Mouse (Mus musculus) liver (tissue): Measurements from ENCODE around the gene Zbtb9.
"Not testable (repeated sequence)": the region's sequence is repeated elsewhere in the genome, so short reads cannot be mapped to it uniquely, and the experiment has no call there.

Source experiments
- DNase-seq: peaks from one replicate; pipeline ENCODE4 v3.0.0-alpha.2; 2020; ENCODE audit warnings: mixed read lengths

Zbtb9 gene

DNA sequence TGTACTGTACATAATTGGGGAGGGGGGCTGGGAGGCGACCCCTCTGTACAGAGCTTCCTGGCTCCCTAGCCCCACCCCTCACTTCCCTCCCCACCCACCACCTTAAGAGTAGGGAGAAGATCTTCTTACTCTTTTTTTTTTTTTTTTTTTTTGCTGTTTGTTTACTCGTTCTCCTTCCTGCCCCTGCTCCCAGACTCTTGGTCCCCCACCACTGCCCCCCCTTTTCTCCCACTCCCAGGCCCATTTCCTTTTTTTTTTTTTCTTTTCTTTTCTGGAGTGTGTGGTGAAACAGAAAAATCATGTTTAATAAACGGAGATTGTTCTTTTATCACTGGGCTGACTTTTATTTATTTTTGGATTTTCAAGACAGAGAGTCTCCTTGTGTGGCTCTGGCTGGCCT lies 860 bp upstream of the Zbtb9 start:
- DNase-seq = no peak

GRCm38 (mm10) chr17:26974547-26974946 lies 1.6 kb downstream of the Zbtb9 start:
- no peak for DNase-seq

DNA sequence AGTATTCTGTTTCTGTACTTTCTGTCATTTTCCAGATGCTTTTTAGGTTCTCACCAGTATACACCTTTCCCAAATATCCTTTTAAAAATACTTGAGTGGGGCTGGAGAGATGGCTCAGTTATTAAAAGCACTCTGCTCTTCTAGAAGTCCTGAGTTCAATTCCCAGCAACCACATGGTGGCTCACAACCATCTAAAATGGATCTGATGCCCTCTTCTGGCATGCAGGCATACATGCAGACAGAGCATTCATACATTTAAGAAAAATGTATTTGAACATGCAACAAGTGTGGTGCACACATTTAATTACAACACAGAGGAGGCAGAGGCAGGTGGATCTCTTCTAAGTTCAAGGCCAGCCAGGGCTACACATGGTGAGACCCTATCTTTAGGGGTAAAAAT lies 2.4 kb downstream of the Zbtb9 start:
- no peak for DNase-seq

- DNase-seq = not testable (repeated sequence)
Observed at GRCm38 (mm10) chr17:26977354-26977753, 4.4 kb downstream of the Zbtb9 start.

DNA sequence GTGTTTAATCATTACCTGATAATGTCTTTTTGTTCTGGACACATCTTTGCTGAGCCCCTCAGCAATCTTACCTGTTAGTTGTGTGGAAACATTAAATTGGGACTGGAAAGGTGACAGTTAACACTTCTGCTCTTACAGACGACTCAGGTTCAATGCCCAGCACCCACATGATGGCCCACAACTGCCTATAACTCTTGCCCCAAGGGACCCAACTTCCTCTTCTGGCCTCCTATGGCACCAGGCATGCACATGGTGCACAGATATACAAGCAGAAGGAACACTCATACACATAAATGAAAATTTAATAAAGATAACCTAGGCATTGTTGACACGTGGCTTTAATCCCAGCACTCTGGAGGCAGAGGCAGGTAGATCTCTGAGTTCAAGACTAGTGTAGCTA lies 6.5 kb downstream of the Zbtb9 start:
- no peak for DNase-seq

GRCm38 (mm10) chr17:26981050-26981449 lies 8.1 kb downstream of the Zbtb9 start:
- DNase-seq = no peak

DNA sequence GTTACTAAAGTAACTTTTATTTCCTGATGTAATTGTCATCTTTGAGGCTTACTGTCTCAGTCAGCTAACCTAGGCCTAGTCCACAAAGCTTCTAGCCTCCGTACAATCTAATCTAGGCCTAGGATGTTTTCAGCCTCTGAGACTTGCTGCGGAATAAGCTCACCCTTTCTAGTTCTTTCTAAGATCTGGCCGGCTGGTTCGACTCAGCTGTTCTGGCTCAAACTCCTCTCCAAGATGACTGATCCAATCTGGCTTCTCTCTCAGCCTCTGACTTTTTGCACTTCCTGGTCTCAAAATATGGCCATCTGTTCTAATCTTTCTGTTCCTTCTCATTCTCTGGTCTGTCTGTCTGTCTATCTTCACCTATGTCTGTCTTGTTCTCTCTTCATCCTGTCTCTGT lies 10.4 kb downstream of the Zbtb9 start:
- no peak for DNase-seq

DNA sequence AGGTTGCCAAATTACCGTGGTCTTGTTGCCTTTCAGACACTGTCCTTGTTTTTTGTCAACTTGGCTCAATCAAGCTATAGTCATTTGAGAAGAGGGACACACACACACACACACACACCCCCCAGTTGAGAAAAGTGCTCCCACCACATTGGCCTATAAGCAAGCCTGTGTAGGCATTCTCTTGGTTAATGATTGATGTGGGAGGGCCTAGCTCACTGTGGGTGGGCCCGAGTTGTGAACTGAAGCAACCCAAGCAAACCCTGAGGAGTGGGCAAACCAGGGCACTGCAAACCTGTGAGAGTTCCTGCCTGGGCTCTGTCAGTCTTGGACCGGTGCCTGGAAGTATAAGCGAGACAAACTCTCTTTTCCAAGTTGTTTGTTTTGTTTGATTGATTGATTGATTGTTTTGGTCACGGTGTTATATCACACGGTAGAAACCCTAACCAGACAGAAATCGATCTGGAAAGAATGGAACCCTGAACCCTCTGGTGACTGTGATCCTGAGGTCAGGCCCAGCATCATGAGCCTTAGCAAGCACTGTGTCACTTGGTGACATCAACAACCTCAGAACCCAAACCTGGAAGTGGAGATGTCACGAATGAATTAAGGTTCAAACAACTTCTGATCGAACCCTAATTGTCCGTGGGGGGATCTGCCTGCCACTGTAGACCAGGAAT lies 12.7 kb downstream of the Zbtb9 start:
- no peak for DNase-seq

DNA sequence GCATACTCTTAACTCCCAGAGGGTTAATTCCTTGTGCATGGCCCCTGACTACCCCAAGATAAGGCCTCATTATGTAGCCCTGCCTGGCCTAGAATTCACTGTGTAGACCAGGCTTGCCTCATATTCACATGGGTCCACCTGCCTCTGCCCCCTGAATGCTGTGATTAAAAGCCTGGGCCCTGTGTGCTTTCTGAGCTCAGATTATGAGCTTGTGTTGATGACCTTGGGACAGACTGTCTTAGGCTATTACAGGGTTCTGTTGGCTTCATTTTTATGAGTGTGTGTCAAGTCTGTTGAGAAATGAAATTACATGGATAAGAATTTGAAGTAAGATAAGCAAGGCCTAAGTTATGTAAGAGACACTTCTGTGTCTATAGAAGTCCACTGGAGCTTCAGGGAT lies 17.6 kb downstream of the Zbtb9 start:
- no peak for DNase-seq

DNA sequence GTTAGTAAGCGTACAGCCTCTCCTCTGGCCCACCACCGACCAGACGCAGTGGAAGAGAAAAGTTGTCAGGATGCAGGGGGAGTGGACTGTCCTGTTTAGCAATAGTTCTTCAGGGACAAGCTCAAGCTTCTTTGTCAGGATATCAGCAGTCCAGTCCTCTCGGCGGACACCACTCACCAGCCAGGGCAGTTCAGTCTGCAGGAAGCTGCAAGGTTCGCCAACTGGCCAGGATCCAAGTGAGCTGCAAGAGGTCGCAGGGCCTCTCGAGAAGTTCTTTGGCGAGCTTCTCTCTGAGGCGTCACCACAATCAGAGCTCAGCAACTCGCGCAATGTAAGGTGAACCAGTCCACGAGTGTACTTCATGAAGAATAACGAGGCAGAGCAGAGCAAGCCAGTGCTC lies 21.4 kb downstream of the Zbtb9 start:
- peak; percentile 41 for DNase-seq

DNA sequence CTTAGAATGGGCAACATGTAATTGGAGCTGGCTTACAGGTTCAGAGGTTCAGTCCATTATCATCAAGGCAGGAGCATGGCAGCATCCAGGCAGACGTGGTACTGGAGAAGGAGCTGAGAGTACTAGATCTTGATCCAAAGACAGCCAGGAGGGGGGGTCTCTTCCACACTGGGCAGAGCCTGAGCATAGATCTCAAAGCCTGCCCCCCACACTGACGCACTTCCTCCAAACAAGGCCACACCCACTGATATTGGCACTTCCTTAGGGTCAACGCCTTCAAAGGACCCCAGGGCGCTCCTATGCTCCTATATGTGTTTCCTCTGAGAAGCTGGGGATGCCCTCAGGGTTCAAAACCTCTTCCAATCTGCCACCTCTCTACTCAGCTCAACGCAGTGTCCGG lies 22.0 kb downstream of the Zbtb9 start:
- DNase-seq = no peak

- DNase-seq = no peak
Observed at GRCm38 (mm10) chr17:26995562-26995961, 22.6 kb downstream of the Zbtb9 start.

GRCm38 (mm10) chr17:26997661-26998060 lies 24.7 kb downstream of the Zbtb9 start:
- DNase-seq = no peak

DNA sequence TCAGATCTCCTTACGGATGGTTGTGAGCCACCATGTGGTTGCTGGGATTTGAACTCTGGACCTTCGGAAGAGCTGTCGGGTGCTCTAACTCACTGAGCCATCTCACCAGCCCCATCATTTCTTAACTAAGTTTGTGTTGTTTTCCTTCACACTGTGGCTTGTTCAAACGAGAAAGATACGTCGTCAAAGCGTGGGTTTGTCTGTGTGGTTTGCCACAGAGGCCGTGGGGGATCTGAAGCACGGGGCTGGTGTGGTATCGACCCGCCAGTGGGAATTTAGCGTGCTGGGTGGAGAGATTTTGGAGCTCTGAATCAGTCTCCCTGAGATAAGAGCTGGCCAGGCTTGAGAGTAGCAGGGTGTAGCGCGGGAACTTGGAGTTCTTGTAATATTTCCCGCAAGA lies 25.3 kb downstream of the Zbtb9 start:
- DNase-seq = no peak

GRCm38 (mm10) chr17:26999996-27000395 lies 27.0 kb downstream of the Zbtb9 start:
- no peak for DNase-seq

DNA sequence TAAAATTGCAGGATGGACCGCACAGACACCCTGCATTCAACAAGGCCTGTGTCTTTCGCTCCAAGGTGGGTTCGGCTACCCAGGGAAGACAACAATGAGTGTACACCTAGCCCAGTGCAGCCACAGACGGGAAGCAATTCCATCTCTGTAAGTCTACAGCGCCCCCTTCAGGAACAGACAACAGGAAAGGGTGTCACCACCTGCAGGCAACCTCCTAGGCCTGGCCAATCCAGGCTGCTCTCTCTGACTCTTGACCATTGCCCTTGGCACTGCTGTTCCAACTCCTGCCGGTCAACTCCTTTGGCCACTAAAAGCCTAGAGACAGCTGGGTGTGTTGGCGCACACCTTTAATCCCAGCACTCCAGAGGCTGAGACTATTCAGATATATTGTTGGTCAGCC lies 28.2 kb downstream of the Zbtb9 start:
- peak; percentile 56 for DNase-seq

- peak; percentile 64 for DNase-seq
Observed at GRCm38 (mm10) chr17:27001889-27002288, 28.9 kb downstream of the Zbtb9 start.

DNA sequence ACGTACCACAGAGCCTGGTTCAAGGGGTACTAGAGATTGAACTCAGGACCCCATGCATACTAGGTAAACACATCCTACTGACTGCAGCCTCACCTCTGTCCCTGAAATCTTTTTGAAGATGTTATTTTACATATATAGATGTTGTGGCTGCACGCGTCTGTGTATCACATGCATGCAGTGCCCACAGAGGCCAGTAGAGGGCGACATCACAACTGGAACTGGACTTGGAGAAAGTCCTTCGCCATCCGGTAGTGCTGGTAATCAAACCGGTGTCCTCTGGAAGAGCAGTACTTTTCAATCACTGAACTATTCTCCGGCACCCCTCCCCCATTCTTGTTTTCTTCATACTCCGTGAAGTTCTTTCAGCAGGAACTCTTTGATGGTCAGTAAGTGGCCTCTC lies 31.5 kb downstream of the Zbtb9 start:
- DNase-seq = peak; percentile 77

DNA sequence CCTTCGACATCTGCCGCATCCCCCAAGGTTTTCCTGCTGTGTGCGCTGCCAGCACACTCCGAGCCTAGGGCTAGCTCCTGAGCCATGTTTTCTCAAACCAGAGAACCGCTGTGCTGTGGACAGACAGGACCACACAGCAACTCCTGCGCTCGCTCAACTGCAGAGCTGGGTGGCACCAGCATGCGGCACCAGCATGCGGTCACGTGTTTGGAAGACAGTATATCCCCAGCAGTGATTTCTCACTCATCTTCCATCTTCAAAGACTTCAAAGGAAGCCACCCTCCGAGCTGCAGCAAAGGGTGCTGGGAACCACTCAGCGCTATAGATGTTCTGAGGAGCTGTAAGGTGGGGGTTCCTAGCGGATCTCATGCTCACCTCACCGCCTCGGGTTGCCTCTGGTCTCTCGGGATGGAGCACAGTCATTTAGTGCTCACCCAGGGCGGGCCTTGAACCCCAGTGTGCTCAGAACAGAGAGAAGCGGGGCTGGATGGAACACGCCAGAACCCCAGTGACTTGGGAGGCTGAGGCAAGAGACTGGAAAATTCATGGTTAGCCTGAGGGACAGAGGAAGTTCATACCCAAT lies 32.0 kb downstream of the Zbtb9 start:
- no peak for DNase-seq

DNA sequence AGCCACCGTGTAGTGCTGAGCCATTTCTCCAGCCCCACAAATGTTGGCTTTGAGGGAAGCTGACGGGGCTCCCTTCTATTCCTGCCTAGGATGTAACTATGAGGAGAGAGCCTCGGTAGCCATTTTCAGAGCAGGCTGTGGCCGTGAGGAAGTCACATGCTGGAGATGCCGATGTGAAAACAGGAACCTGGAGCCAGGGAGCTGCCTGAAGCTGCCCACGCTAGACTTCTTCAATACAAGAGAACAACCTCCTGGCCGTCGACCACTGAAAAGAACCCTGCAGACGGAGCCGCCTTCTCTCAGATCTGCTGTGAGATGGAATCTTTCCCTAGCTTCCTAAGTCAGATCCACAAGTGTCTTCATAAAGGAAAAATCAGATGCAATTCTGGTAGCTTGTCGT lies 32.7 kb downstream of the Zbtb9 start:
- DNase-seq = no peak

- no peak for DNase-seq
Observed at GRCm38 (mm10) chr17:27008277-27008676, 35.3 kb downstream of the Zbtb9 start.

DNA sequence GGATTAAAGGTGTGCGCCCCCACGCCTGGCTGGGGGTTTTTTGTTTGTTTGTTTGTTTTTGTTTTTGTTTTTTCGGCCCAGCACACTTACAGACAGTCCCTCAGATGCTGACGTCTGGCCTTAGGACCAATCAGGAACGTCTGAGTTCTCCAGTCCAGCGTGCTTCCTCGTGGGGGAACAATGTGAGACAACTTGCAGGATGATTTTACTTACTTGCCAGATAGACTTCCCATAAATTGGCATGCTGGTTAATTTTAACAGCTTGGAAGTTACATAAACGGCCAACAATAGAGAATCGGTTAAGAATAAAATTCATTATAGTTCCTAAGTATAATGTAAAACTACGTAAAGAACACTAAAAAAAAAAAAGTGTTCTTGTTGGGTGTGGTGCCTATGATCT lies 38.2 kb downstream of the Zbtb9 start:
- DNase-seq = no peak

DNA sequence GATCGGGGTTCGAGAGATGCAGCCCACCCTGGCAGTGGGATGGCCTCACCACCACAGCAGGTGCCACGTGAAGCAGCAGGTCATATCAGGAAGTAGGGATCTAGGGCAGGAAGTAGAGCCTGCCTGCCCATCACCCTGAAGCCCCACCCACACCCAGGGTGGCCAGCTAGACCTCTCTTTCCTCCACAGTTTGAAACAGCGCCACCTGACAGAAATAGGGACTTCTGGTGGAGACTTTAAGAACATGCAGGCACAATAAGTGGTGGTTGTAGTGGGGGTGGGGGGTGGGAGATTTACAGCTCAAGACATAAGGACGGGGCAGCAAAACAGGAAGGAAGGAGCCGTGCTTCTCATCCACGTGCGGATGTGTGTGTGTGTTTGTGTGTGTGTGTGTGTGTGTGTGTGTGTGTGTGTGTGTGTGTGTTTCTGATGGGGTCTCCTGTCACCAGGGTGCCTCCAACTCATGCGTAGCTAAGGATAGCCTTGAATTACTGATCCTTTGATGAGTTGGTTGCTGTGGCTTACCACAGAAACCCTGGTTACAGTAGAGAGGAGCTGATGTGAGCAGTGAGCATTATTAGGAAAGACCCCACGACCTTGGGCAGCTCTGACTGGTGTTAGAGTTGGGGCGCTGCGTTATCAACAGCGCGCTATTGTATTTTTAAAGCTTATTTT lies 39.2 kb downstream of the Zbtb9 start:
- peak; percentile 71 for DNase-seq

GRCm38 (mm10) chr17:27012909-27013308 lies 39.9 kb downstream of the Zbtb9 start:
- DNase-seq = peak; percentile 40
